Mouse (Mus musculus) left cerebral cortex, adult 18-20 months (tissue): Measurements from ENCODE around the gene Dnajc13. TPM values are rescaled to one million over a fixed set of nuclear protein-coding genes. Genes with fewer than 3 reads are reported as not detected.

ENCODE experiments used
- DNase-seq, 2 experiments: peaks; one replicate each; pipeline ENCODE4 v3.0.0; 2021 to 2022; ENCODE audit warnings: low spot score in 2 of 2, mixed read lengths in 1 of 2
- long read RNA-seq, 2 experiments: library from polyadenylated mRNA; stranded (forward); transcript quantifications; one replicate each; pipeline ENCODE4 v2.0.0; 2021
- total RNA-seq, 2 experiments: library from RNA; stranded (reverse); gene quantifications; 2 replicates each; pipeline ENCODE4 v1.2.3; 2021

Gene Dnajc13
- total RNA-seq, result 10 to 100 TPM; 72.3 to 73.1 TPM
- long read RNA-seq, experiment 1, full-length matches to known transcripts, result 1 of 16 reads
- long read RNA-seq, experiment 1, partial matches to known transcripts, result 4 of 16 reads
- long read RNA-seq, experiment 1, other reads (novel, unspliced or antisense), result 11 of 16 reads
- long read RNA-seq, experiment 2, partial matches to known transcripts, result 5 of 10 reads
- long read RNA-seq, experiment 2, other reads (novel, unspliced or antisense), result 5 of 10 reads

DNA sequence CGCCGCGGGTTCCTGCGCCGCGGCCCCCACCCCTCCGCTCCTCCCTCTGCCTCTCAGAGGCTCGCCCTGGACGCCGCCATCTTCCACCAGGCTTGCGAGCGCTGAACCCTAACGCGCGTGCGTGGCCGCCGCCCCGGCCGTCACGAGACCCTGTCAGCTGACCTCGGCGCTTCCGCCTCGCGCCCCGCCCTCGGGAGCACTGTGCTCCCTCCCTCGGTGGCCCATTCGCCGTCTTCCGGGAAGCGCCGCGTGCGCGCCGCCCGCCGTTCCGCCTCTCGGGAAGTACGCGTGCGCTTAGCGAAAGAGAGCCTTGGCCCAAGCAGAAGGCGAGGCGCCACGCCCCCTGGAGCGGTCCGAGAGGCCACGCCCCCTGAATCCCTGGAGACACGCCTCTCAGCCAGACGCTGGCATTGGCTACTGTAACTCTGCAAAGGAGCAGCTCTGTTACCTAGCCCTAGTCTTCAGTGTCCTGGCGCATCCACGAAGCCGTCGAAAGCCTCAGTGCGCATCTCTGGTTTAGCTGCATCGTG is at the start of gene Dnajc13:
Gene Dnajc13, minus strand, starts transcription at position 108 of the 530 bp plus-strand sequence.
- DNase-seq, result peak; percentile 96 to 97

DNA sequence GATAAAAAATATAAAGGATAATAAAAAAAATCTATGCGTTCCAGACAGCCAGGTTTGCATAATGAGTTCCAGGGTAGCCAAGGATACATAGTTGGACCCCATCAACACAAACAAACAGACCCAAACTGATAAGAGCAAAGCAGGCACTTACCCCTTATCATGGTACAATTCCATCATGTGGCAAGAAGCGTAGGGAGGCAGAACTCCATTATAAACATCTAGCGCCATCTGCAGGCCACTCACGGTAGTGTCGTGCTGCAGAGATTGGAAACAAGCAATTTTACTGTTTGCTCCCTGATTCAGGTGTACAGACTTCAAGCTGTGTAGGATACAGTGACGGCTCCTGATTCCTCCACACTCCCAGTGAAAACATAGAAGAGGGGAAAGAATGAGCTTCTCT is 44.0 kb upstream of the Dnajc13 start:
- DNase-seq, result peak; percentile 76 to 85

DNA sequence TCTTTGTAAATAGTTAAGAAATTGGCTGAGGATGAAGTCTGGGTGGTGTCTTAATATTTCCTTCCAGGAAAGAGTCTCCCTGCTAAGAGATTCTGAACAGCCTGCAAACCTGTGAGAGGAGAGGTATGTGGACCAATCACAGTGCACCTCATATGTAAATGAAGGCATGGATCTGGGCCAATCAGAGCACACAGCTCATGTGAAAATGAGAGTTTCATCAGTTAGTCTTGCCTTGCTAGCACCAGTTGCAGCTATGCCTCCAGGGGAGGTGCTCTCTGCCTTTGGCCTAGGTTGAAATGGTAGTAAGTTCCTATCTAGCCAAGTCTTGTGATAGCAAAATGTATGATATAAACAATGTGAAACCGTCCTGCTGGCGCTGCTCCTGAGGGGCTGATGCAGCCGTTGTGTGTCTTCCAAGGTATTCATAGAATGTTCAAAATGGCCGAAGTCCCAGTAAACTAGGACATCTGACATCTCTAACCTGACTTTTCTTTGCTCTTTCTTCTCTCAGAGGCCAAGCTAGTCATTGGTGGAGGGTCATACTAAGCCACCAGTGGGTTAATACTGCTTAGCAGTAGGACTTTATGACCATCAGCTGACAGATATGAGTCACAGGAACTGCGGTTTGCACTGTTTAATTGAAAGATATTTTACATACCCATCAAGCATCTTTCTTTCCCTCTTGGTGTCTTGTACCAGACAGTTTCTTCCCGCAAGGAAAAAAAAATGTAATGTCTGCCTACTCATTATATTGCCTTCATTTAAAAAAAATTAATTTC is 42.8 kb upstream of the Dnajc13 start:
- DNase-seq, result no peak

DNA sequence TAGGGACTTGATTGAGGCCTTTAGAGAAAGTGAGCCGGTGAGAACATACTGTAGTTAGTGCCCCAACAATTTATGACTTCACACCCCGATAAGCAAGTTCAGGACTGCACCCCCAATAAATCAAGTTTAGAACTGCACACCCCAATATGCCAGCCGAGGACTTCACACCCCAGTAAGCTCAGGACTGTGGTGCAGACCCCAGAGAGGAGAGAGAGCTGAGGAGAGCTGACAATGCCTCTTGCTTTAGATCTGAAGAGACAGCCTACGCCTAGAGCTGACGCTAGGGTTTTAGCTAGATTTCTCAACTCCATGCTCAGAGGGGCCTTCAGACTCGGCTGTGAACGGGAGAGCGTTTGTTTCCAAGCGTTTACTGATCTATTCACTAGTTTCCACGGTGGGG is 42.1 kb upstream of the Dnajc13 start:
- DNase-seq, result no peak

DNA sequence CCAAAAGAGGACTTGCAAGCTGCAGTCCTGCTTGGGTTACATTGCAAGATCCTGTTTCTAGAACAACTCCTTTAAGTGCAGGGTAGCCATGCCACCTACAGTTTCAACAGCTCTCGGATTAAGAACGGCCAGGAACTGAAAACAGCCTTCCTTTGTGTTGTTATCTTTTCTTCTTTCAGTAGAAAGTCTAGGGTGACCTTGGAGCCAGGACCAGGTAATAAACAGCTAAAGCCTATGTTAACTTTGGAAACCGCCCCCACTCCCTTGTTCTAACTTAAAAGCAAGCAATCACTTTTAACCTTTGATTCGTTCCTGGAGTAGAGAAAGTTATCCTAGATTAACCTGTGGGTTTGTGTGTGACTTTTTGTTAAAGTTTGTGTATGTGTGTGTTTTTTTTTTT is 41.6 kb upstream of the Dnajc13 start:
- DNase-seq, result no peak

DNA sequence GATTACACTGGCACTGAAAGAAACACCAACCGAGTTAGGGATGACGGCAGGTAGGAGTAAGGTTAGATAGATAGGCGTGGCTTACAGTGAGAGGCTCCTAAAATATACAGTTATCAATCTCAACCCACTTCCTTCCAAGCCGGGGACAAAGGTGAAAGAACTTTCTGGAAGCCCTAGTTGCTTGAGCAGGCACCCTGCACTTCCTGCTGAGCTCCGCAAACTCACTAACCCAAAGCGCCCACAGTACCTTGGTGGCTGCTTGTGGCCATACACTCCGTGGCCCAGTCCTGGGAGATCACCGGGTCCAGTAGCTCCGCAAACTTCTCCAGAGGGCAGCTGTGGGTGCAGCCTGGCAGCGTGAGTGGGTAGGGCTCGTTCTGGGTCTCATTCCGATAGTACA is 37.8 kb upstream of the Dnajc13 start:
- DNase-seq, result no peak

DNA sequence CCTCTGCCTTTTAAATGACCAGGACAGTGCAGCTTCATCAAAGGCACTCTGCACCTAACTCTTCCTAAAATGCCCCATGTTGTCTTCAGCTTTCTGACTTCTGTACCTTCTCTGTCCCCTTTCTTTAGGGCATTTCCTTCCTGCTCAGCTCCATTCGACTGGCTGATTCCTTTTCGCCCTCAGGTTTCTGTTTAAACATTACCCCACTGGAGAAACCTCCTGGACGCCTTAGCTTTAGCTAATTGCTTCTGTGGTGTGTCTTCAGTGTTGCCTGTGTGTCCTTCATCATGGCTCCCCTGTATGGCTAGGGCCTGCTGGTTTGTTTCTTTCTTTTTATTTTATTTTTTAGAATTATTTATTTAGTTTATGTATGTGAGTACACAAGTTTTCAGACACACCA is 34.3 kb upstream of the Dnajc13 start:
- no peak for DNase-seq

DNA sequence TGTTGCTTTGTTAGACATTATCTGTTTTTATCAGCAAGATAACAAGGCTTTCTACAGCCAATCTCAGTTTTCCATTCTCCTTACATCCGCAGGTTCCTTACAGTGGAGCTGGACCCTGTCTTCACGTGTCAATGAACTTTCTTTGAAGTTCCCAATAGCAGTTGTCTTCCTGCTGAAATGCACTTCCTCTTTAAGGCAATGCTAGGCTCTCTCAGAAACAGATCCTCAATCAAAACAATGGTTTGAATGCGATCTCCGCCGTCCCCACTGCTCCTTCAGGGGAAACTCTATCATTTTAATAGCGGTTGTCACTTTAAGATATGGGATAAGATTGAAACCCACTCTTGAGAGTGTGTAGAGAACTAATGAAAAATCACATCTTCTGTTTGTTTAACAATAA is 22.2 kb upstream of the Dnajc13 start:
- no peak for DNase-seq

DNA sequence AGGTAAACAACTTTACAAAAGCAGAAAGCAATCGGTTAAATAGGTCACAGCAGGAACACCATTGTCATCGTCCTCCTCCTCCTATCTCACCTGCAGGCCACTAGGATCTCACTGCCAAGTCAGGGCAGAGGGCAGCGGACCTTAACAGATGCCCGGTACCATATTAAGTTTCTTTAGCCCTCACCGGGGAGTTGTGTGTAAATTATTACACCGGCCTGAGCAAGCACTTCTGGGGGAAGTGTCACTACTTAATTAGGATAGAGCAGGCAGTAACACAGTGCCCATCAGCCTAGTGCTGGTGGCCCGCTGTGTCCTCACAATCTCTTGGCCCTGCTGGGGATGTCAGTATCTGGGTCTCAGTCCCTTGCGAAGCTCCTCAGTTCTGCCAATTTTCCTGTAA is 19.8 kb upstream of the Dnajc13 start:
- DNase-seq, result no peak

DNA sequence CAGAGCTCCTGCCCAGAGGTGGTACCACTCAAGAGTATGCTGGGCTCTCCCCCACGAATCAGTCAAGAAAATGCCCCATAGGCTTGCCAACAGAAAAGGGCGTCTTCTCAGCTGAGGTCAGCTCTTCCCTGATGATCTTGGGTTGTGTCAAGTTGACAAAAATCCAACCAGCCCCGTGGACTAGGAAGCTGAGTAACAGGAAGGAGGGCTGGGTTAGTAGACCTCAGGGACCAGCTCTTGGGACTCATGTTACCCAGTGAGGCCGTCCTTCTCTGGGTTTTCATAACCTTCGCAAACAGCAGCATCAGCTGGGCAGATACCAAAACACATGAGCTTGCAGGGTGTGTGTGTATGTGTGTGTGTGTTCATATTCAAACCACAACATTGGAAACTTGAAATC is 19.0 kb upstream of the Dnajc13 start:
- DNase-seq, result no peak

DNA sequence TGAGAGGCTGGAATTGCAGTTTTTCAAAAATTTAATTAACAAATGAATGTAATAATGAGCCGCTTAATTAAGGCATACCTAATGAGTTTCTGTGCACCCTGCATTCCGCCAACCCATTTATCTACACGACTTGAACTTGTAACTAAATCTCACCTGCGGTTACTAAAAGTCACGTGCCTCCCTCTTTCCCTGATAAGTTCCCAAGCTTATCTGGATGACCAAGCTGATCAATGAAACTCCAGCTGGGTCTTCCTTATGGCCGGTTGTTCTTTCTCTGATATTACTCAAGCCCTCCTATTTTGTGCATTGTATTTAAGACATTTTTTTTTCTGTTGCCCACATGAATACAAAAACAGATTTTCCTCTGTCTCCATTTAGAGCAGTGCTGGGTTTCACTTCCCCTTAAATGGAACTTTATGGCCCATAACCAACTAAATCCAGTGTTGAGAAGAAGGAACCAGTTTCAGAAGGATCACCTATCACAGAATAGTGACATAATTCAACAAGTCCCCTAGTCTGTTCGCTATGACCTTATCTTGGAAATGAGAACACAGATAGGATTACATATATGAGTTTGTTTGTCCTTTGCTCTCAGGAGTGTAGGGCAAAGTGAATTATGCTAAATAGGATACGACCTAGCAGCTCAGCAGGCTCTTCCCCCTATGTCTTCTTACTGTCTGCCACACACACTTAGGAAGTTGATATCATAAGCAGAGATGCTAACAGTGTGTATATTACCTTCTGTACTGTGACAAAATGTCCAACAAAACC is 18.2 kb upstream of the Dnajc13 start:
- no peak for DNase-seq

DNA sequence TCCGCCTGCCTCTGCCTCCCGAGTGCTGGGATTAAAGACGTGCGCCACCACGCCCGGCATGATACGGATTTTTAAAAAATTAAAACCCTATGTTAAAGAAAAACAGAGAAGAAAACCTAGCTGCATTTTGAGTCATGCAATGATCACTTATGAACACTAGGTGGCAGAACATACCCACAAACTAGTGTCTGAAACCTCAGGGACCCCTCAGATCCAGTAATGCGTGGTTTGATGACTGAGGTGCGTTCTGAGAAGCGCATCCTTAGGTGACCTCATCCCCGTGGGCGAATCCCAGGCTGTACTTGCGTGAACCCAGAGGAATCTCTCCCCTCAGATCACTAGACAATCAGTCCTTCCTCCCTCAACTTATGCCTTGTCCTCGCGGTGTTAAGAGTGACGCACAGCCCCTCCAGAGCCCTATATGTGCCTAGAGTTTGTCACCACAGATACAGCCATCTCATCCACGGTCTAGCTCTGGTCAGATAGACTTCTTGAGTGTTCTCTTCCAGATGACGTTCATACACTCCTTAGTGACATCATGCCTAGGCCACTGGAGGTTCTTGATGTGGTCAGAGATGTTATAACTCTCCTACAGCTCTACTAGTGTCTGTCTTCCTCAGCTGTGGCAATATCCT is 14.9 kb upstream of the Dnajc13 start:
- DNase-seq, result peak in 1 of 2 experiments; percentile 11

DNA sequence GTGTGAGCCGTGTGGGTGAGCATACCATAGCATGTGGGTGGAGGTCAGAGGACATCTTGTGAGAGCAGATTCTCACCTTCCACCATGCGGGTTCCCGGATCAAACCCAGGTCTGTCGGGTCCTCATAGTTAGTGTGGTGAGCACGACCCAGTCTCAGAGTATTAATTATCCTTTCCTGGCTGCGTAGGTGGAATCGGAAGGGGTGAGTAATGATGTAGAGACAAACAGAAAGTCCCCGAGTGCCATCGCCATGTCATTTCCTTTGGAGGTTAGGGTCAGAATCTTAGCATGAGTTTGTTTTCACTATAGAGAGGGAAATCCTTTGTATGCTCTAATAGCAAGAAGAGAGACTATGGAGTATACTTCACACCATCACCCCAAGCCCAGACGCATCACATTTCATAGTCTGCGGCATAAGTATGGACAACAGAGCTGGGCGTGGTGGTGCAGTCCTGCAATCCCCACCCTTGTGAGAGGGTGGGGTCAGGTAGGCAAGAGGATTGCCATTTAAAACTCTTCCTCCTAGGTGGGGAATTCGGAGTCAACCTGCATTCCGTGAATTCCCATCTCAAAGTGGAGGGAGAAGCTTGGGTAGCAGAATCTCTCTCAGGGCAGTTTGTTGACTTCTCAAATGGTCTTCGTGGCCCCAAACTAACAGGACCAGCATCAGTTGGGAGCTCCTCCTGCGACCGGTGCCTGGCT is 12.5 kb upstream of the Dnajc13 start:
- DNase-seq, result no peak

DNA sequence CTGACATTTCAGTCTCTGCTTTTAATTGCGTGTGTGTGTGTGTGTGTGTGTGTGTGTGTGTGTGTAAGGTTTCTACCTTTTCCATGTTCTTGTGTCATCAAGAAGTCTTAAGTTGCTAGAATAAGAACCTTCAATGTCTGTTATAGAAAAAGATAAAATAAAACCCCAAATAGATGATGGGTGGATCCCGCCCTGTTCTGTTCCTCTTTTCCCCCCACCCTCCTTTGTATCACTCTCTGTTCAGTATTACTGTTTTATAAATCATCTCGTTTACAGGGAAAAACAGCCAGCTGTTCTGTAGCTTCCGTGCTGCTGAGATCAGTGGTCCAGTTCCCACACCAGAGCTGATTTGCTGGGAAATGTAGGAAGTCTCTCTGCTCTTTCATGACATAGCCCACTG is 9.3 kb upstream of the Dnajc13 start:
- no peak for DNase-seq

DNA sequence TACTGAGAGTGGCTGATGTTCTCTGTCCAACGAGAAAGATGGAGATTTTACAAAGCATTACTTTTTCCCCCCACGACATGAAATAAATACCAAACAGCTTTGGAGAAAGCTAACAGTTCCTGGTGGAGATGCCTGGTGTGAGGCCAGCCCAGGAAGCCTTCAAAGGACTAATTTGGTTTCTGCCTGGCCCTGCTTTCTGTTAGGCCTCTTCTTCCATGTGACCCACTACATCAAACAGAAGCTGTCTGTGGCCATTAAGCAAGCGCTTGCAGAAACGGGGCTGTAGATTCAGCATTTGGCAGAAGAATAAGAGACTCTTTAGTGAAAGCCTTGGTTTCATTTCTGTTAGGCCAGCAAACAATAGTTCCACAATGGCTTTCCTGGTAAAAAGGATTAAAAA is 8.9 kb upstream of the Dnajc13 start:
- DNase-seq, result no peak

DNA sequence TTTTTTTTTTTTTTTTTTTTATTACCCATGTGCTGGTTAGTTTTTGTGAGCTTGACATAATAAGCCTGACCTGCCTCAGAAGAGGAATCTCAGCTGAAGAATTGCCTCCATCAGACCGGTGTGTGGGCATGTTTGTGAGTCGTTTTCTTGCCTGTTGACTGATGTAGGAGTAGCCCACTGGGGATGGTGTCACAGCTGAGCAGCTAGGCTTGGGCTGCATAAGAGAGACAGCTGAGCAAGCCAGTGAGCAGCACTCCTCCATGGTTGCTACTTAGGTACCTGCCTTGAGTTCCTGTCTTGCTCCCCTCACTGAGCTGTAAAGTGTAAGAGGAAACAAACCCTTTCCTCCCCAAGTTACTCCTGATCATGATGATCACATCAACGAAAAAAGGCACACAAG is 7.2 kb upstream of the Dnajc13 start:
- no peak for DNase-seq

DNA sequence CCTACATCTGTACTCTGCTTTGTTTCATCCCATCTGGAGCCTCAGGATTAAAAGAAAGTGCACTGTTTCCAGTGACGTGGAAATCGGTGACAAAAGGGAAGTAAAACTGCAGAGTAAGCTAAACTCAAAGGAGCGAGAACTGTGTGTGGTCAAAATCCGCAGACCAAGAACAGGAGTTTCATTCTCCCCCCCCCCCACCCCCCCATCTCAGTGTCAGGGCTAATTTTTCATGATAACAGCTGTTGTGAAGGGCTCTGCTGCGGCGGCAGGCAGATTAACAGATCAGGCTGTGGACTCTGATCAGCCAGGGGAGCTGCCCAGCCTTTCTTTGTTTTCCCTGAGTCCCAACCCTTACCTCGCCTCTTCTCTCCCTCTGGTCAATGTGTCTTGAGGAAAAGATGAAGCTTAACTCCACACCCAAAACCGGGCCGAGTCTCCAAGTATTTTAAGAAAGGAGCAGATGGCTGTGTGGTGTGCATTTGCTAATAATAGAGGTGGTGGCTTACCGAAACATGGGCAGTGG is 6.7 kb upstream of the Dnajc13 start:
- DNase-seq, result peak; percentile 19 to 54

DNA sequence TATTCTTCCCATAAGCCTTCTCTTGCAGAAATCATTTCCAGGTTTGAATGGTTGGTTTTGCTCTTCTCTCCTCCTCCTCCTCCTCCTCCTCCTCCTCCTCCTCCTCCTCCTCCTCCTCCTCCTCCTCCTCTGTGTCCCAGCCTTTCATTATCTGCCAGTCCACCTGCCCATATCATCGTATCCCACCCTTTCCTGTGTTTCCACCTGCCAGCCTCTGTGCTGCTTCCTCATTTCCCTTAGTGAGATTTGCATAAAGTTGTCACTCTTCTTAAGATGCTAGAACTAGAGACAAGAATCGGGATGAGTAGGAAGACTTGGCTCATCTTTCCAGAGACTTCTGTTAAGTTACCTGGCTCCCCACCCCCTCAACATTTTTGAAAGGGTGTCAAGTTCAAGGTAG is 1.8 kb upstream of the Dnajc13 start:
- DNase-seq, result no peak

DNA sequence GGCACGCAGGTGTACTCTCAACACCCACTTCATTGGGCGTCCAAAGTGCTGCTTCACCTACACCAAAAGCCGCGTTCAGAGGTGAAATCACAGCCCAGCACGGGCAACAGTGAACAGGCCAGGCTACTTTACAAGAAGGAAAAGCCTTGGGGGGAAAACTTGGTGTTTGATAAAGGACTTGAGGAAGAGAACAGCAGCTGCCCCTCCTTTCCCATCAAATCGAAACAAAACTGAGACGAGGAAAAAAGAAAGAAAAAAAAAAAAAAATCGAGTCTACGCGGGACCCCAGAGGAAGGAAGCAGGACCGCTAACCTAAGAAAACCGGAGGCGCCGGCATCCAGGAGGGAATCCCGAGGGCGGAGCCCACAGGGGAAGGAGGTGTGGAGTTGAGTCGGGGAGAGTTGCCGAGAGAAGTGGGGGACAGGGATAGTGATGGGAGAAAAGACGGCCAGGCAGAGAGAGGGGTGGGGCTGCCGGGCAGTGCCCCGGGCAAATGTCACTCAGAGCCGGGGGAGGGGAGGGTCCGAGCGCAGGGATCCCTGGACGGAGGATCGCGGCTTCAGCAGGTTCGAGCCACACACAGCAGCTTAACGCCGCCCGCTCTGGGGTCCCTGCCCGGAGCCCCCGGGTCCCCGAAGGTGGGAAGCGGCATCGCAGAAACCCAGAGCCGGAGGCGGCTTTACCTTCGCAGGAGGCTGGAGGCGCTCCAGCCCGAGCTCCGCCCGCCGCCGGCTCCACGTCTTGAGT is 541 bp downstream of the Dnajc13 start:
- DNase-seq, result peak; percentile 22 to 36

DNA sequence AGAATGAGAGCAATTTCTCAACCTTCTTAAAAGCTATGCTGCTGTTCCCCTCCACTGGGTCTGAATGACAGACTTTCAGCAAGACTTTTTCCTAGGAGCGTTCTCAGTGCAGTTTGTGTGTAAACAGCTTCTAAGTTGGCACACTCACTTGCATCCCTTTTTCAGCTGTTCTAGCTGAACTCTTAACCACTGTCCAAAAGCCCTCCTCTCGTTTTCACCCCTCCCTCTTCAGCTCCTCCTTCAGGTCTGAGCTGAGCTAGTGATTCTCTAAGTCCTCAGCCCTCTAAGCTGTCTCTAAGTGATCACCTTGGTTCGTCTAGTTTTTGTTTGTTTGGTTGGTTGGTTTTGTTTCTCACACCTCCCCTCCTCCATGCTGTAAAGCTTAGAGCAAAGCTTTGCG is 2.4 kb downstream of the Dnajc13 start:
- DNase-seq, result no peak
